Mouse (Mus musculus) cerebellum, adult 2 months (tissue): Measurements from ENCODE around the gene Sfn.

Experiments used
- CTCF ChIP-seq: fragments of 200-500 bp; IDR thresholded peaks from 2 replicates; pipeline ENCODE4 v1.5.1; 2011; ENCODE audit warnings: low read depth, mild to moderate bottlenecking, control low read depth, low read length, moderate library complexity, borderline replicate concordance; ENCODE audit not compliant: insufficient read depth
- POLR2A ChIP-seq: fragments of 200-500 bp; IDR thresholded peaks from 2 replicates; pipeline ENCODE4 v1.6.1; 2011; ENCODE audit warnings: low read length, control low read depth, borderline replicate concordance; ENCODE audit not compliant: insufficient read depth

DNA sequence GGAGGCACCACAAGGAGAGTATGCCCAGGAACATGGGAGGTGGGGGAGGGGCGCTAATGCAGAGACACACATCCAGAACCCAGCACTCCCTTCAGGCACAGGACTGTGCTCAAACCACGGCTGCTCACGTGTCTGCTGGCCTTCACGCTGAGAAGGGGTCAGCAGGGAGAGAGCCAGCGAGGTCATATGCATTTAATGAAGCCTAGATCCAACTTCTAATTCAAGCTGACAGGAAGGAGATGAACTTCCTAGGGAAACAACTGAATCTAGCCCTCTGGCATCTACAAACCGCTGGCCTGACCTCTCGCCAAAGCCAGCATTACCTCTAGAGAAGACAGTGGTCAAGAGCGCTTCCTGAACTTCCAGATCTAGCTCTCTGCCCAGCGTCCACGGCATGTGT, 13.4 kb upstream of the Sfn start:
- no peak for TF ChIP-seq CTCF
- TF ChIP-seq POLR2A = no peak
